7 mouse cellular contexts compared by ENCODE assay signal in genomic region chr2:31845512-31845895, GRCm38 (mm10). TPM values are rescaled to one million over a fixed set of nuclear protein-coding genes. Genes with fewer than 3 reads are reported as not detected.
DNase-seq lines count a peak whose midpoint lies in the region; ATAC-seq and TF ChIP-seq lines count a peak whose summit lies in the region.

No protein-coding gene starts in this region.

- DNase-seq in lung, postnatal 0 days (ENCODE audit: low spot score): no peak
- no peak for DNase-seq in lung, adult 2 months
- no peak for DNase-seq in liver, embryonic 11.5 days (ENCODE audit: low spot score)
- DNase-seq in right cerebral cortex, postnatal 36 days (ENCODE audit: low spot score in 2 of 2): no peak
- DNase-seq in embryo, embryonic 10.5 days (ENCODE audit: low spot score): no peak

- peak overlapping the region; percentile 79 for H3K4me2 ChIP-seq in lung, postnatal 0 days (replicated peaks; ENCODE audit: low read depth, low read length)
- H3K4me2 ChIP-seq in forebrain, embryonic 15.5 days (replicated peaks): peak overlapping the region; percentile 98
- H3K4me2 ChIP-seq in liver, embryonic 11.5 days: peak overlapping the region; percentile 85
- peak overlapping the region; percentile 93 for H3K4me2 ChIP-seq in stomach, embryonic 15.5 days

- no peak for TF ChIP-seq POLR2A in lung, adult 2 months (IDR thresholded peaks at IDR 0.05; ENCODE audit: borderline replicate concordance, extremely low read depth, low read depth, low read length)

- no peak overlapping the region for H3K9ac ChIP-seq in lung, postnatal 0 days (replicated peaks; ENCODE audit: low read depth)
- H3K9ac ChIP-seq in forebrain, embryonic 15.5 days (replicated peaks): peak overlapping the region; percentile 49
- no peak overlapping the region for H3K9ac ChIP-seq in liver, embryonic 11.5 days (ENCODE audit: low read depth, low read length)
- H3K9ac ChIP-seq in stomach, embryonic 15.5 days: peak overlapping the region; percentile 22; the same call in 1 of the 2 replicates

- no peak overlapping the region for H3K27ac ChIP-seq in lung, postnatal 0 days (ENCODE audit: low read length)
- H3K27ac ChIP-seq in forebrain, embryonic 15.5 days (replicated peaks): no peak overlapping the region
- no peak overlapping the region for H3K27ac ChIP-seq in liver, embryonic 11.5 days (ENCODE audit: low read depth, low read length)
- H3K27ac ChIP-seq in stomach, embryonic 15.5 days: no peak overlapping the region

- peaks cover 10% of the 10 kb centered on the region; the same call in 1 of the 2 replicates for H3K4me1 ChIP-seq in lung, postnatal 0 days (ENCODE audit: insufficient read depth, low read depth, low read length)
- H3K4me1 ChIP-seq in lung, adult 2 months (ENCODE audit: control insufficient read depth, insufficient read depth, low read length): 0 out of 2 replicates have a peak, but pooled peaks cover 6% of the 10 kb centered on the region
- H3K4me1 ChIP-seq in forebrain, embryonic 15.5 days: peaks cover 34% of the 10 kb centered on the region
- peaks cover 11% of the 10 kb centered on the region; the same call in 1 of the 2 replicates for H3K4me1 ChIP-seq in liver, embryonic 11.5 days (replicated peaks; ENCODE audit: control insufficient read depth, insufficient read depth, low read length)
- H3K4me1 ChIP-seq in stomach, embryonic 15.5 days: peaks cover 15% of the 10 kb centered on the region

- H3K9me3 ChIP-seq in lung, postnatal 0 days (ENCODE audit: low read length): no peaks in the 10 kb centered on the region
- no peaks in the 10 kb centered on the region for H3K9me3 ChIP-seq in forebrain, embryonic 15.5 days
- H3K9me3 ChIP-seq in liver, embryonic 11.5 days (ENCODE audit: control insufficient read depth, low read length): no peaks in the 10 kb centered on the region
- H3K9me3 ChIP-seq in stomach, embryonic 15.5 days: no peaks in the 10 kb centered on the region

- WGBS in lung, postnatal 0 days: 6% methylated on average over 26 of the region's 26 CpGs
- WGBS in lung, adult 2 months: 4% methylated on average over 26 of the region's 26 CpGs
- 2% methylated on average over 26 of the region's 26 CpGs for WGBS in forebrain, embryonic 15.5 days
- 6% methylated on average over 26 of the region's 26 CpGs for WGBS in liver, embryonic 11.5 days
- WGBS in stomach, embryonic 15.5 days: under 1% methylated on average over 25 of the region's 26 CpGs

- no peak for TF ChIP-seq CTCF in lung, postnatal 0 days (IDR thresholded peaks at IDR 0.05)
- TF ChIP-seq CTCF in lung, adult 2 months (IDR thresholded peaks at IDR 0.05; ENCODE audit: insufficient read depth, low read length): no peak

- no peaks in the 10 kb centered on the region for H3K36me3 ChIP-seq in lung, postnatal 0 days (ENCODE audit: insufficient read depth, low read length)
- H3K36me3 ChIP-seq in forebrain, embryonic 15.5 days: no peaks in the 10 kb centered on the region
- no peaks in the 10 kb centered on the region for H3K36me3 ChIP-seq in liver, embryonic 11.5 days (ENCODE audit: control insufficient read depth, insufficient read depth, low read length)
- no peaks in the 10 kb centered on the region for H3K36me3 ChIP-seq in stomach, embryonic 15.5 days

- H3K4me3 ChIP-seq in lung, postnatal 0 days (ENCODE audit: low read depth, low read length): peak overlapping the region; percentile 48
- no peak overlapping the region for H3K4me3 ChIP-seq in lung, adult 2 months (replicated peaks; ENCODE audit: extremely low read depth, low read depth, low read length)
- H3K4me3 ChIP-seq in forebrain, embryonic 15.5 days: peak overlapping the region; percentile 59
- H3K4me3 ChIP-seq in liver, embryonic 11.5 days (ENCODE audit: low read depth, low read length): peak overlapping the region; percentile 52
- peak overlapping the region; percentile 49 for H3K4me3 ChIP-seq in stomach, embryonic 15.5 days (replicated peaks)

- ATAC-seq in lung, postnatal 0 days: no peak
- 0 out of 2 replicates have a peak, but pooled peaks have one; percentile 6 for ATAC-seq in forebrain, embryonic 15.5 days (replicated peaks)
- ATAC-seq in liver, embryonic 11.5 days (replicated peaks; ENCODE audit: low FRiP score): no peak
- ATAC-seq in stomach, embryonic 15.5 days (ENCODE audit: insufficient read depth, low FRiP score, low read depth): no peak

- peaks cover 42% of the 10 kb centered on the region for H3K27me3 ChIP-seq in lung, postnatal 0 days (replicated peaks; ENCODE audit: insufficient read depth, low read length)
- peaks cover 45% of the 10 kb centered on the region for H3K27me3 ChIP-seq in forebrain, embryonic 15.5 days
- peaks cover 59% of the 10 kb centered on the region for H3K27me3 ChIP-seq in liver, embryonic 11.5 days (replicated peaks; ENCODE audit: control insufficient read depth, insufficient read depth, low read length)
- peaks cover 40% of the 10 kb centered on the region for H3K27me3 ChIP-seq in stomach, embryonic 15.5 days (replicated peaks)

- no peak for TF ChIP-seq EP300 in lung, postnatal 0 days (IDR thresholded peaks at IDR 0.05)

RNA-seq across cellular contexts. Expression of gene Fibcd1, which starts 0.3 kb away (rescaled TPM):
- polyA plus RNA-seq in lung, postnatal 0 days (2015; fragmentation: Nextera tagmentation; extraction: Ambion mirVana): 0.02 and 0.08 TPM in 2 replicates
- polyA plus RNA-seq in lung, adult 2 months (2012; rRNA removed): 0.02 and 0.06 TPM in 2 replicates
- 3.2 TPM in 2 replicates for polyA plus RNA-seq in forebrain, embryonic 15.5 days (2015; fragmentation: Nextera tagmentation; extraction: Ambion mirVana)
- polyA plus RNA-seq in liver, embryonic 11.5 days (2014; fragmentation: Nextera tagmentation; extraction: Ambion mirVana): 0.04 and 0.14 TPM in 2 replicates
- 0.19 and 0.22 TPM in 2 replicates for polyA plus RNA-seq in stomach, embryonic 15.5 days (2015; fragmentation: Nextera tagmentation; extraction: Ambion mirVana)

RNA-seq across cellular contexts. Expression of gene Qrfp, which starts 35.1 kb away (rescaled TPM):
- polyA plus RNA-seq in lung, postnatal 0 days (2015; fragmentation: Nextera tagmentation; extraction: Ambion mirVana): 0.04 and 0.13 TPM in 2 replicates
- polyA plus RNA-seq in lung, adult 2 months (2012; rRNA removed): 0.12 and 0.13 TPM in 2 replicates
- polyA plus RNA-seq in forebrain, embryonic 15.5 days (2015; fragmentation: Nextera tagmentation; extraction: Ambion mirVana): 0.08 and 0.20 TPM in 2 replicates
- 0.08 TPM in 1 of 2 replicates, not detected in the other for polyA plus RNA-seq in liver, embryonic 11.5 days (2014; fragmentation: Nextera tagmentation; extraction: Ambion mirVana)
- polyA plus RNA-seq in stomach, embryonic 15.5 days (2015; fragmentation: Nextera tagmentation; extraction: Ambion mirVana): 0.05 and 0.09 TPM in 2 replicates

RNA-seq across cellular contexts. Expression of gene Lamc3, which starts 41.6 kb away (rescaled TPM):
- 2.9 and 3.4 TPM in 2 replicates for polyA plus RNA-seq in lung, postnatal 0 days (2015; fragmentation: Nextera tagmentation; extraction: Ambion mirVana)
- 18.8 and 25.1 TPM in 2 replicates for polyA plus RNA-seq in lung, adult 2 months (2012; rRNA removed)
- 2.9 TPM in 2 replicates for polyA plus RNA-seq in forebrain, embryonic 15.5 days (2015; fragmentation: Nextera tagmentation; extraction: Ambion mirVana)
- polyA plus RNA-seq in liver, embryonic 11.5 days (2014; fragmentation: Nextera tagmentation; extraction: Ambion mirVana): 0.26 and 0.48 TPM in 2 replicates
- polyA plus RNA-seq in stomach, embryonic 15.5 days (2015; fragmentation: Nextera tagmentation; extraction: Ambion mirVana): 0.64 and 0.76 TPM in 2 replicates

Comparison
In these comparisons a context has a peak if more than half of its experiments do, and no peak if none do; other contexts are left out.
1. H3K9ac ChIP-seq: peak in forebrain, embryonic 15.5 days (single experiment) and stomach, embryonic 15.5 days (single experiment); none in lung, postnatal 0 days (single experiment) and liver, embryonic 11.5 days (single experiment).
2. Peak in every context shown above with its lines, with median percentiles within 50 percentile points of each other: H3K4me2 ChIP-seq.